Mouse (Mus musculus) CH12.LX (cell line): Measurements from ENCODE around the gene Kcnk2. TPM values are rescaled to one million over a fixed set of nuclear protein-coding genes. Genes with fewer than 3 reads are reported as not detected.

ENCODE experiments used
- DNase-seq: peaks from one replicate; pipeline ENCODE4 v3.0.0-alpha.2; 2013; ENCODE audit errors: extremely low read depth
- H3K27ac ChIP-seq: 2 replicates; pipeline ENCODE4 v1.5.1; 2012; ENCODE audit warnings: low read depth, mild to moderate bottlenecking, control low read depth, moderate library complexity; ENCODE audit not compliant: insufficient read depth
- H3K27me3 ChIP-seq: replicated peaks from 2 replicates; pipeline ENCODE3; 2012; ENCODE audit warnings: inconsistent platforms
- H3K36me3 ChIP-seq, 2 experiments: replicated peaks in 1 of 2; 2 replicates each; pipeline versions ENCODE3 to v1.6.1; 2012; ENCODE audit warnings: inconsistent platforms in 1 of 2, low read length in 1 of 2, mild to moderate bottlenecking in 1 of 2, mixed read lengths in 1 of 2, moderate library complexity in 1 of 2; ENCODE audit not compliant: control insufficient read depth in 1 of 2, insufficient read depth in 1 of 2
- H3K4me1 ChIP-seq, 2 experiments: 2 replicates each; pipeline ENCODE4 v1.6.1; 2012; ENCODE audit warnings: inconsistent platforms in 1 of 2, moderate library complexity in 1 of 2; ENCODE audit not compliant: insufficient read depth in 2 of 2, control insufficient read depth in 1 of 2
- H3K4me2 ChIP-seq: 2 replicates; pipeline ENCODE4 v1.6.1; 2012; ENCODE audit warnings: low read depth, mild to moderate bottlenecking, control low read depth; ENCODE audit not compliant: poor library complexity, insufficient read depth, severe bottlenecking
- H3K4me3 ChIP-seq, 3 experiments: fragments of 150-350 bp in 1 of 3; sonication (generic) in 1 of 3; replicated peaks in 1 of 3; 2 replicates each; pipeline versions ENCODE3 to v1.5.1; 2011 to 2012; ENCODE audit warnings: low read depth in 2 of 3, low read length in 2 of 3, mild to moderate bottlenecking in 2 of 3, moderate library complexity in 2 of 3, control low read depth in 1 of 3, improper control_type of control experiment in 1 of 3, inconsistent platforms in 1 of 3, mixed read lengths in 1 of 3; ENCODE audit not compliant: poor library complexity in 1 of 3
- H3K79me2 ChIP-seq: replicated peaks from 2 replicates; pipeline ENCODE4 v1.6.1; 2012; ENCODE audit warnings: mild to moderate bottlenecking, moderate library complexity; ENCODE audit not compliant: control insufficient read depth, poor library complexity, insufficient read depth, severe bottlenecking; ENCODE audit errors: extremely low read depth
- H3K9ac ChIP-seq: 2 replicates; pipeline ENCODE4 v1.6.1; 2012; ENCODE audit warnings: low read depth, mild to moderate bottlenecking, control low read depth, moderate library complexity; ENCODE audit not compliant: insufficient read depth
- H3K9me3 ChIP-seq: replicated peaks from 2 replicates; pipeline ENCODE3; 2012; ENCODE audit warnings: low read length, inconsistent platforms, mixed read lengths
- BHLHE40 ChIP-seq: IDR thresholded peaks from 2 replicates; pipeline ENCODE4 v1.6.1; 2011; ENCODE audit warnings: mild to moderate bottlenecking, low read depth, low read length, improper control_type of control experiment
- CTCF ChIP-seq, 2 experiments: IDR thresholded peaks in 1 of 2; conservative IDR thresholded peaks in 1 of 2; 2 replicates each; pipeline ENCODE4 v1.5.1; 2011 to 2012; ENCODE audit warnings: low read depth in 2 of 2, low read length in 2 of 2, improper control_type of control experiment in 1 of 2, inconsistent platforms in 1 of 2, mild to moderate bottlenecking in 1 of 2, moderate library complexity in 1 of 2
- E2F4 ChIP-seq: IDR thresholded peaks from 2 replicates; pipeline ENCODE4 v1.6.1; 2011; ENCODE audit warnings: low read depth, low read length, improper control_type of control experiment; ENCODE audit not compliant: insufficient replicate concordance
- EP300 ChIP-seq: IDR thresholded peaks from 2 replicates; pipeline ENCODE4 v1.6.1; 2011; ENCODE audit warnings: low read length, improper control_type of control experiment
- GABPA ChIP-seq: IDR thresholded peaks from 2 replicates; pipeline ENCODE4 v1.6.1; 2012; ENCODE audit warnings: low read depth, low read length, improper control_type of control experiment, inconsistent platforms; ENCODE audit not compliant: insufficient replicate concordance
- HCFC1 ChIP-seq: IDR thresholded peaks from 2 replicates; pipeline ENCODE4 v1.6.1; 2012; ENCODE audit warnings: low read depth, mild to moderate bottlenecking, inconsistent platforms, low read length, improper control_type of control experiment
- IRF4 ChIP-seq: IDR thresholded peaks from 2 replicates; pipeline ENCODE4 v1.6.1; 2014; ENCODE audit warnings: low read depth, mild to moderate bottlenecking, inconsistent platforms, low read length, improper control_type of control experiment
- JUN ChIP-seq: IDR thresholded peaks from 2 replicates; pipeline ENCODE4 v1.6.1; 2011; ENCODE audit warnings: low read depth, mild to moderate bottlenecking, low read length, improper control_type of control experiment, moderate library complexity; ENCODE audit not compliant: insufficient read depth
- JUND ChIP-seq: conservative IDR thresholded peaks from 2 replicates; pipeline ENCODE4 v1.6.1; 2011; ENCODE audit warnings: low read depth, low read length, improper control_type of control experiment
- MAX ChIP-seq: IDR thresholded peaks from 2 replicates; pipeline ENCODE4 v1.6.1; 2011; ENCODE audit warnings: low read length, improper control_type of control experiment
- MAZ ChIP-seq: IDR thresholded peaks from 2 replicates; pipeline ENCODE4 v1.6.1; 2012; ENCODE audit warnings: low read depth, mild to moderate bottlenecking, inconsistent platforms, low read length, improper control_type of control experiment, moderate library complexity
- MXI1 ChIP-seq: IDR thresholded peaks from 2 replicates; pipeline ENCODE4 v1.6.1; 2011; ENCODE audit warnings: mild to moderate bottlenecking, low read depth, low read length, improper control_type of control experiment
- MYC ChIP-seq: IDR thresholded peaks from 2 replicates; pipeline ENCODE4 v1.6.1; 2011; ENCODE audit warnings: low read depth, mild to moderate bottlenecking, improper control_type of control experiment, low read length
- POLR2AphosphoS2 ChIP-seq: IDR thresholded peaks from 2 replicates; pipeline ENCODE4 v1.6.1; 2011; ENCODE audit warnings: low read depth, low read length, improper control_type of control experiment
- SIN3A ChIP-seq: IDR thresholded peaks from 2 replicates; pipeline ENCODE4 v1.6.1; 2012; ENCODE audit warnings: low read length, improper control_type of control experiment, inconsistent platforms
- SMC3 ChIP-seq: IDR thresholded peaks from 2 replicates; pipeline ENCODE4 v1.6.1; 2011; ENCODE audit warnings: low read depth, low read length, improper control_type of control experiment
- TCF12 ChIP-seq: IDR thresholded peaks from 2 replicates; pipeline ENCODE4 v1.6.1; 2014; ENCODE audit warnings: low read depth, mild to moderate bottlenecking, inconsistent platforms, low read length, improper control_type of control experiment
- UBTF ChIP-seq: IDR thresholded peaks from 2 replicates; pipeline ENCODE4 v1.6.1; 2012; ENCODE audit warnings: low read depth, mild to moderate bottlenecking, inconsistent platforms, low read length, improper control_type of control experiment, moderate library complexity
- USF1 ChIP-seq: IDR thresholded peaks from 2 replicates; pipeline ENCODE4 v1.6.1; 2014; ENCODE audit warnings: low read depth, mild to moderate bottlenecking, inconsistent platforms, low read length, improper control_type of control experiment
- USF2 ChIP-seq: conservative IDR thresholded peaks from 2 replicates; pipeline ENCODE4 v1.6.1; 2011; ENCODE audit warnings: low read depth, low read length, improper control_type of control experiment
- ZC3H11A ChIP-seq: IDR thresholded peaks from 2 replicates; pipeline ENCODE4 v1.6.1; 2012; ENCODE audit warnings: low read depth, mild to moderate bottlenecking, inconsistent platforms, low read length, improper control_type of control experiment
- dilution Hi-C: fragments of 300-500 bp; cut with MboI; formaldehyde crosslinking; loops from 2 replicates; pipeline ENCODE4 v1.14.3; 2020; ENCODE audit warnings: low sequenced_read_pairs; ENCODE audit not compliant: extremely low pct_unique_long_range_greater_than_20kb, extremely low pct_ligation_motif_present
- in situ Hi-C: fragments of 300-500 bp; cut with MboI; formaldehyde crosslinking; loops from 3 replicates; pipeline ENCODE4 v1.14.3; 2019; ENCODE audit warnings: low sequenced_read_pairs, low pct_ligation_motif_present, low pct_unique_long_range_greater_than_20kb, mixed read lengths
- polyA plus RNA-seq: library from polyadenylated mRNA; unstranded; fragments of >175 nt; gene quantifications from 2 replicates; pipeline ENCODE4 v1.2.1, GENCODE M21; 2012; ENCODE audit warnings: low read depth; ENCODE audit not compliant: insufficient read length
- total RNA-seq, 2 experiments: library from RNA; depleted of rRNA; stranded (reverse); fragments of 300-350 nt in 1 of 2; fragments of >200 nt in 1 of 2; gene quantifications; 2 replicates each; pipeline ENCODE4 v1.2.3; 2012 to 2014

Kcnk2 gene
- total and polyA plus RNA-seq, 3 experiments = 0.19 TPM; not detected in 2

- Histone ChIP-seq H3K9ac (no peak overlapping the region), H3K36me3 (no peaks in the 10 kb centered on the region), H3K9me3 (no peaks in the 10 kb centered on the region), H3K4me3 (no peak overlapping the region), H3K27ac (no peak overlapping the region), H3K79me2 (no peaks in the 10 kb centered on the region), H3K4me2 (no peak overlapping the region), H3K27me3 (no peaks in the 10 kb centered on the region), H3K4me1 (peaks cover 4 to 12% of the 10 kb centered on the region in 2 experiments; a peak in 3 of 4 replicates)
- TF ChIP-seq MXI1 (no peak), GABPA (no peak), USF2 (no peak), HCFC1 (no peak), EP300 (no peak), SIN3A (no peak), UBTF (no peak), POLR2AphosphoS2 (no peak), USF1 (no peak), BHLHE40 (no peak), IRF4 (no peak), SMC3 (no peak), MAZ (no peak), CTCF (conservative IDR thresholded peaks at IDR 0.05 in 1 of 2, IDR thresholded peaks at IDR 0.05 in 1 of 2; ENCODE audit: low read depth in 2 of 2, low read length in 2 of 2) (no peak), JUND (no peak), MYC (no peak), TCF12 (no peak), ZC3H11A (no peak), E2F4 (no peak), MAX (no peak)
- in situ Hi-C loops = no loop called here
- dilution Hi-C loops = no loop called here
- peak; percentile 14 for DNase-seq
These were observed 236.9 kb downstream of the Kcnk2 start for GRCm38 (mm10) chr1:189165141-189165540.

DNA sequence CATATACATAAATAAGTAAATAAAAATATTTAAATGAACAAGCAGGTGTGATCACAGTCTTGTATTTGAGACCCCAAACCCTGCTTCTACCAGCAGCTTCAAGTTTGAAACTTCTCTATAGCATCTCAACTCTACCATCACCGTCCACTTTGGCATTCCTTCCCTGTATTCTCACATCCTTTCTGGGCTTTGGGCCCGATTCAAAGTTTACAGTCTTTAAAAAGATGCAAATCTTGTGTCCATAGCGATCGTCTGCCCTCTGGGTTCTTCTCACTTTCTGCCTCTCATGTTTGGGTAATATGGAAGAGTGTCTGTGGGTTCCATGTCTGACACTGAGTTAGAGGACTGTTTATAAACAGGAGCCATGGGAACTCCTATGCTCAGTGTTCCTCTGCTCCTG, 237.4 kb downstream of the Kcnk2 start:
- no peaks in the 10 kb centered on the region for H3K27me3 ChIP-seq
- H3K9me3 ChIP-seq = no peaks in the 10 kb centered on the region
- peaks cover 4 to 12% of the 10 kb centered on the region in 2 experiments; a peak in 3 of 4 replicates for H3K4me1 ChIP-seq
- no peaks in the 10 kb centered on the region for H3K36me3 ChIP-seq
- in situ Hi-C loops (no loop called here), dilution Hi-C loops (no loop called here)
- no peak overlapping the region for H3K4me3 ChIP-seq
- no peak overlapping the region for H3K4me2 ChIP-seq
- no peak for DNase-seq
- TF ChIP-seq MAZ (no peak), GABPA (no peak), HCFC1 (no peak), USF2 (no peak), JUN (no peak), MYC (no peak)
- no peak overlapping the region for H3K27ac ChIP-seq
- no peaks in the 10 kb centered on the region for H3K79me2 ChIP-seq
- H3K9ac ChIP-seq = no peak overlapping the region
